Mouse (Mus musculus) CH12.LX (cell line): Measurements from ENCODE around the gene Tspan9. TPM values are rescaled to one million over a fixed set of nuclear protein-coding genes. Genes with fewer than 3 reads are reported as not detected.

Experiments used
- DNase-seq: peaks from one replicate; pipeline ENCODE4 v3.0.0-alpha.2; 2013; ENCODE audit errors: extremely low read depth
- H3K27ac ChIP-seq: 2 replicates; pipeline ENCODE4 v1.5.1; 2012; ENCODE audit warnings: low read depth, mild to moderate bottlenecking, control low read depth, moderate library complexity; ENCODE audit not compliant: insufficient read depth
- H3K27me3 ChIP-seq: replicated peaks from 2 replicates; pipeline ENCODE3; 2012; ENCODE audit warnings: inconsistent platforms
- H3K36me3 ChIP-seq, 2 experiments: replicated peaks in 1 of 2; 2 replicates each; pipeline versions ENCODE3 to v1.6.1; 2012; ENCODE audit warnings: inconsistent platforms in 1 of 2, low read length in 1 of 2, mild to moderate bottlenecking in 1 of 2, mixed read lengths in 1 of 2, moderate library complexity in 1 of 2; ENCODE audit not compliant: control insufficient read depth in 1 of 2, insufficient read depth in 1 of 2
- H3K4me1 ChIP-seq, 2 experiments: 2 replicates each; pipeline ENCODE4 v1.6.1; 2012; ENCODE audit warnings: inconsistent platforms in 1 of 2, moderate library complexity in 1 of 2; ENCODE audit not compliant: insufficient read depth in 2 of 2, control insufficient read depth in 1 of 2
- H3K4me2 ChIP-seq: 2 replicates; pipeline ENCODE4 v1.6.1; 2012; ENCODE audit warnings: low read depth, mild to moderate bottlenecking, control low read depth; ENCODE audit not compliant: poor library complexity, insufficient read depth, severe bottlenecking
- H3K4me3 ChIP-seq, 3 experiments: fragments of 150-350 bp in 1 of 3; sonication (generic) in 1 of 3; replicated peaks in 1 of 3; 2 replicates each; pipeline versions ENCODE3 to v1.5.1; 2011 to 2012; ENCODE audit warnings: low read depth in 2 of 3, low read length in 2 of 3, mild to moderate bottlenecking in 2 of 3, moderate library complexity in 2 of 3, control low read depth in 1 of 3, improper control_type of control experiment in 1 of 3, inconsistent platforms in 1 of 3, mixed read lengths in 1 of 3; ENCODE audit not compliant: poor library complexity in 1 of 3
- H3K79me2 ChIP-seq: replicated peaks from 2 replicates; pipeline ENCODE4 v1.6.1; 2012; ENCODE audit warnings: mild to moderate bottlenecking, moderate library complexity; ENCODE audit not compliant: control insufficient read depth, poor library complexity, insufficient read depth, severe bottlenecking; ENCODE audit errors: extremely low read depth
- H3K9ac ChIP-seq: 2 replicates; pipeline ENCODE4 v1.6.1; 2012; ENCODE audit warnings: low read depth, mild to moderate bottlenecking, control low read depth, moderate library complexity; ENCODE audit not compliant: insufficient read depth
- H3K9me3 ChIP-seq: replicated peaks from 2 replicates; pipeline ENCODE3; 2012; ENCODE audit warnings: low read length, inconsistent platforms, mixed read lengths
- CHD2 ChIP-seq: IDR thresholded peaks from 2 replicates; pipeline ENCODE4 v1.6.1; 2011; ENCODE audit warnings: low read length, improper control_type of control experiment
- E2F4 ChIP-seq: IDR thresholded peaks from 2 replicates; pipeline ENCODE4 v1.6.1; 2011; ENCODE audit warnings: low read depth, low read length, improper control_type of control experiment; ENCODE audit not compliant: insufficient replicate concordance
- ELF1 ChIP-seq: IDR thresholded peaks from 2 replicates; pipeline ENCODE4 v1.6.1; 2014; ENCODE audit warnings: low read depth, mild to moderate bottlenecking, inconsistent platforms, low read length, improper control_type of control experiment
- EP300 ChIP-seq: IDR thresholded peaks from 2 replicates; pipeline ENCODE4 v1.6.1; 2011; ENCODE audit warnings: low read length, improper control_type of control experiment
- ETS1 ChIP-seq: conservative IDR thresholded peaks from 2 replicates; pipeline ENCODE4 v1.6.1; 2012; ENCODE audit warnings: low read depth, mild to moderate bottlenecking, inconsistent platforms, low read length, improper control_type of control experiment, moderate library complexity
- GABPA ChIP-seq: IDR thresholded peaks from 2 replicates; pipeline ENCODE4 v1.6.1; 2012; ENCODE audit warnings: low read depth, low read length, improper control_type of control experiment, inconsistent platforms; ENCODE audit not compliant: insufficient replicate concordance
- HCFC1 ChIP-seq: IDR thresholded peaks from 2 replicates; pipeline ENCODE4 v1.6.1; 2012; ENCODE audit warnings: low read depth, mild to moderate bottlenecking, inconsistent platforms, low read length, improper control_type of control experiment
- JUN ChIP-seq: IDR thresholded peaks from 2 replicates; pipeline ENCODE4 v1.6.1; 2011; ENCODE audit warnings: low read depth, mild to moderate bottlenecking, low read length, improper control_type of control experiment, moderate library complexity; ENCODE audit not compliant: insufficient read depth
- MAX ChIP-seq: IDR thresholded peaks from 2 replicates; pipeline ENCODE4 v1.6.1; 2011; ENCODE audit warnings: low read length, improper control_type of control experiment
- MXI1 ChIP-seq: IDR thresholded peaks from 2 replicates; pipeline ENCODE4 v1.6.1; 2011; ENCODE audit warnings: mild to moderate bottlenecking, low read depth, low read length, improper control_type of control experiment
- NELFE ChIP-seq: IDR thresholded peaks from 2 replicates; pipeline ENCODE4 v1.6.1; 2011; ENCODE audit warnings: low read depth, low read length, improper control_type of control experiment
- NRF1 ChIP-seq: IDR thresholded peaks from 2 replicates; pipeline ENCODE4 v1.6.1; 2014; ENCODE audit warnings: low read depth, mild to moderate bottlenecking, inconsistent platforms, low read length, improper control_type of control experiment, moderate library complexity
- PAX5 ChIP-seq: IDR thresholded peaks from 2 replicates; pipeline ENCODE4 v1.6.1; 2012; ENCODE audit warnings: low read length, inconsistent platforms, mixed read lengths
- POLR2A ChIP-seq: IDR thresholded peaks from 2 replicates; pipeline ENCODE4 v1.6.1; 2011; ENCODE audit warnings: low read depth, mild to moderate bottlenecking, improper control_type of control experiment, low read length
- RAD21 ChIP-seq: IDR thresholded peaks from 2 replicates; pipeline ENCODE4 v1.6.1; 2011; ENCODE audit warnings: low read depth, mild to moderate bottlenecking, low read length, improper control_type of control experiment, moderate library complexity
- RCOR1 ChIP-seq: conservative IDR thresholded peaks from 2 replicates; pipeline ENCODE4 v1.6.1; 2012; ENCODE audit warnings: low read depth, mild to moderate bottlenecking, inconsistent platforms, low read length, improper control_type of control experiment
- SMC3 ChIP-seq: IDR thresholded peaks from 2 replicates; pipeline ENCODE4 v1.6.1; 2011; ENCODE audit warnings: low read depth, low read length, improper control_type of control experiment
- TBP ChIP-seq: conservative IDR thresholded peaks from 2 replicates; pipeline ENCODE4 v1.6.1; 2011; ENCODE audit warnings: low read depth, low read length, improper control_type of control experiment
- USF1 ChIP-seq: IDR thresholded peaks from 2 replicates; pipeline ENCODE4 v1.6.1; 2014; ENCODE audit warnings: low read depth, mild to moderate bottlenecking, inconsistent platforms, low read length, improper control_type of control experiment
- USF2 ChIP-seq: conservative IDR thresholded peaks from 2 replicates; pipeline ENCODE4 v1.6.1; 2011; ENCODE audit warnings: low read depth, low read length, improper control_type of control experiment
- ZC3H11A ChIP-seq: IDR thresholded peaks from 2 replicates; pipeline ENCODE4 v1.6.1; 2012; ENCODE audit warnings: low read depth, mild to moderate bottlenecking, inconsistent platforms, low read length, improper control_type of control experiment
- ZKSCAN1 ChIP-seq: IDR thresholded peaks from 2 replicates; pipeline ENCODE4 v1.6.1; 2012; ENCODE audit warnings: low read depth, inconsistent platforms, low read length, improper control_type of control experiment, borderline replicate concordance
- ZMIZ1 ChIP-seq: IDR thresholded peaks from 2 replicates; pipeline ENCODE4 v1.6.1; 2012; ENCODE audit warnings: low read depth, mild to moderate bottlenecking, inconsistent platforms, low read length, improper control_type of control experiment
- dilution Hi-C: fragments of 300-500 bp; cut with MboI; formaldehyde crosslinking; loops from 2 replicates; pipeline ENCODE4 v1.14.3; 2020; ENCODE audit warnings: low sequenced_read_pairs; ENCODE audit not compliant: extremely low pct_unique_long_range_greater_than_20kb, extremely low pct_ligation_motif_present
- in situ Hi-C: fragments of 300-500 bp; cut with MboI; formaldehyde crosslinking; loops from 3 replicates; pipeline ENCODE4 v1.14.3; 2019; ENCODE audit warnings: low sequenced_read_pairs, low pct_ligation_motif_present, low pct_unique_long_range_greater_than_20kb, mixed read lengths
- polyA plus RNA-seq: library from polyadenylated mRNA; unstranded; fragments of >175 nt; gene quantifications from 2 replicates; pipeline ENCODE4 v1.2.1, GENCODE M21; 2012; ENCODE audit warnings: low read depth; ENCODE audit not compliant: insufficient read length
- total RNA-seq, 2 experiments: library from RNA; depleted of rRNA; stranded (reverse); fragments of 300-350 nt in 1 of 2; fragments of >200 nt in 1 of 2; gene quantifications; 2 replicates each; pipeline ENCODE4 v1.2.3; 2012 to 2014

The Tspan9 gene
- total and polyA plus RNA-seq, 3 experiments: 0.40 to 0.98 (median 0.71) TPM

DNA sequence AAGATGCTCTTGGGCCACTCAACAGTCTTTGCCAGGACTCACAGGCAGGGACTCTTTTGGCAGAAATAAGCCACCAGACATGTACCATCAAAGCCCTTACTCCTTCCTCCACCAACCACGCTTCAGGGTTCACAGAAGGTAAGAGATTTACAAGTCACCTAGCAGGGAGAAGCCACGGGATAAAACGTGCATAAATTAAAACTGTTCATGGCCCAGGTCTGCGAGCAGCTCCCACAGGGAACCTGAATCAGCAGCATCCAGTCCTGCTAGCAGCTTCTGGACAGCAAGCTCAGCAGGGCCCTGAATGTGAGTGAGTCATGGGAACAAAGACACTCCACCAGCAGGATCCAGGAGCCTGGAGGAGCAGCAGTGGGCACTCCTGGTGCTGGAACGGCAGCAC is 7.9 kb downstream of the Tspan9 start:
- TF ChIP-seq TBP: no peak
- no peak for TF ChIP-seq SMC3
- no peak for TF ChIP-seq ELF1
- TF ChIP-seq ZC3H11A: no peak
- no peak for TF ChIP-seq E2F4
- TF ChIP-seq ZKSCAN1: no peak
- no peak for TF ChIP-seq ZMIZ1
- no peak for TF ChIP-seq MAX
- TF ChIP-seq NELFE: no peak
- TF ChIP-seq MXI1: no peak
- TF ChIP-seq CHD2: no peak
- no peak for TF ChIP-seq GABPA
- no peak for TF ChIP-seq NRF1
- TF ChIP-seq PAX5: no peak
- TF ChIP-seq, all 38 proteins: peak for 0
- dilution Hi-C loops (no loop called here), in situ Hi-C loops (no loop called here)
- H3K27ac ChIP-seq: no peak overlapping the region
- DNase-seq: no peak
- no peaks in the 10 kb centered on the region for H3K4me1 ChIP-seq
- H3K36me3 ChIP-seq: no peaks in the 10 kb centered on the region
- no peaks in the 10 kb centered on the region for H3K79me2 ChIP-seq
- H3K27me3 ChIP-seq: peaks cover 73% of the 10 kb centered on the region
- no peak overlapping the region for H3K4me3 ChIP-seq
- no peak overlapping the region for H3K9ac ChIP-seq
- H3K4me2 ChIP-seq: no peak overlapping the region
- H3K9me3 ChIP-seq: no peaks in the 10 kb centered on the region

DNA sequence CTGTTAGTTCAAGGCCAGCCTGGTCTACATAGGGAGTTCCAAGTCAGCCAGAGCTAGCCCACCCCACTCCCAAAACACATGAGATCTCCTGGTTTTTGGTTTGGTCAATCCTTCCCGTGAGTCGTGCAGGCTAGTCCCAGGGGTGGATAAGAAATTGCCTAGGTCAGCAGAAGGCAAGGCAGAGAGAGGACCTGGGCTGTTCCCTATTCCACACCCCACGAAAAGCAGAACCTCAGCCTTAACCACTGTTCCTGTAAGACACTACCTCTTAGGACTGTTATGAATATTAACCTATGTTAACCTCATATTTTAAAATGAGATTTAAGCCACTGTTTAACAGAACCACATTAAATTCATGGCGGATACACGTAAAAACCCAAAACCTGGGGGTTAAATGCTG is 8.4 kb downstream of the Tspan9 start:
- Histone ChIP-seq H3K9ac (no peak overlapping the region), H3K27me3 (peaks cover 72% of the 10 kb centered on the region), H3K27ac (no peak overlapping the region), H3K4me1 (no peaks in the 10 kb centered on the region), H3K9me3 (no peaks in the 10 kb centered on the region), H3K4me2 (no peak overlapping the region), H3K79me2 (no peaks in the 10 kb centered on the region), H3K4me3 (no peak overlapping the region), H3K36me3 (no peaks in the 10 kb centered on the region)
- in situ Hi-C loops (no loop called here), dilution Hi-C loops (no loop called here)
- no peak for TF ChIP-seq ZMIZ1
- no peak for TF ChIP-seq ZC3H11A
- no peak for TF ChIP-seq USF1
- no peak for TF ChIP-seq USF2
- no peak for TF ChIP-seq JUN
- no peak for TF ChIP-seq RCOR1
- no peak for TF ChIP-seq ELF1
- TF ChIP-seq ZKSCAN1: no peak
- no peak for TF ChIP-seq RAD21
- TF ChIP-seq EP300: no peak
- no peak for TF ChIP-seq ETS1
- no peak for TF ChIP-seq HCFC1
- TF ChIP-seq POLR2A: no peak
- no peak for DNase-seq
